ENCODE assay signal across 16 mouse cellular contexts in the genomic region with DNA sequence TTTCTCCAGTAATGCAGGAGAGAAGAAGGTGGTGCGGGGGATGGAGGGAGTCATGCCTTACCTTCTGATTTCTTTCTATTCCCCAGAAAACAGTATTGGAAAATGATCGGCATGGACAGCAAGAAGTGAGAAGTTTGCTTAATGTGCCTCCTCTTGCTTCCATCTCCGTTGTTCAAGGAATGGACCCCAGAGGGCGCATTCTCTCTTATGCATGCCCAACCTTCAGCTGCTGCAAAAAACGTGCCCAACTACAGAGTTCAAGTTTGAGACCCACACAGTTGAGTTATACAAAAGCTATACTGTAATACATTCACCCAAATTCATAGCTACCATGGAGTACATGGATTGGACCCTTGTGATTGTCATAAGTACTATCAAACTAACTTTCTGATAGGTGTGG. TPM values are rescaled to one million over a fixed set of nuclear protein-coding genes. Genes with fewer than 3 reads are reported as not detected.
DNase-seq lines count a peak whose midpoint lies in the region; ATAC-seq lines count a peak whose summit lies in the region.
"Had no signal": no experiment of that assay in that cellular context is flagged by ENCODE, and none has a peak within 500 bp of the region (broad histone marks: within the 10 kb centered on the region; RNA-seq: fewer than 3 reads in every experiment).

No protein-coding gene starts in this region.

- WGBS in kidney, embryonic 15.5 days, result 80% methylated on average over 5 of the region's 5 CpGs

- no peaks in the 10 kb centered on the region for H3K27me3 ChIP-seq in kidney, embryonic 15.5 days
- H3K27me3 ChIP-seq: embryonic facial prominence, embryonic 13.5 days; heart, embryonic 13.5 days had no signal

- peak; percentile 37 for DNase-seq in kidney, postnatal 10 days
- peak; percentile 10 for DNase-seq in thymus, postnatal 25 days
- no peak for DNase-seq in thymus, adult 18-20 months
- peak; percentile 22 for DNase-seq in yolk sac, embryonic 10.5 days (ENCODE audit: low spot score)
- DNase-seq in frontal cortex, postnatal 36 days (ENCODE audit: low spot score in 2 of 2), result no peak
- DNase-seq in cerebellum, postnatal 25 days, result no peak
- DNase-seq: cerebellum, adult 11 months; kidney, adult 11 months had no signal

- no peak overlapping the region for H3K4me3 ChIP-seq in kidney, embryonic 15.5 days (replicated peaks)
- H3K4me3 ChIP-seq: embryonic facial prominence, embryonic 13.5 days; heart, embryonic 13.5 days had no signal

- no peak overlapping the region for H3K27ac ChIP-seq in kidney, embryonic 15.5 days
- H3K27ac ChIP-seq: embryonic facial prominence, embryonic 13.5 days; heart, embryonic 13.5 days; macrophage had no signal

- no peak overlapping the region for H3K4me2 ChIP-seq in kidney, embryonic 15.5 days
- H3K4me2 ChIP-seq: embryonic facial prominence, embryonic 13.5 days; heart, embryonic 13.5 days had no signal

- no peaks in the 10 kb centered on the region for H3K9me3 ChIP-seq in kidney, embryonic 15.5 days (replicated peaks)
- H3K9me3 ChIP-seq: embryonic facial prominence, embryonic 13.5 days; heart, embryonic 13.5 days had no signal

- no peak overlapping the region for H3K9ac ChIP-seq in kidney, embryonic 15.5 days
- H3K9ac ChIP-seq: embryonic facial prominence, embryonic 13.5 days; heart, embryonic 13.5 days had no signal

- no peak for ATAC-seq in kidney, embryonic 15.5 days (replicated peaks; ENCODE audit: low FRiP score)
- ATAC-seq in common myeloid progenitor, adult 5-6 weeks (replicated peaks; ENCODE audit: low read depth, poor library complexity, severe bottlenecking), result 0 out of 2 replicates have a peak, but pooled peaks have one; percentile 42

- H3K4me1 ChIP-seq in kidney, embryonic 15.5 days, result no peaks in the 10 kb centered on the region
- H3K4me1 ChIP-seq: embryonic facial prominence, embryonic 13.5 days; heart, embryonic 13.5 days had no signal

- no peaks in the 10 kb centered on the region for H3K36me3 ChIP-seq in kidney, embryonic 15.5 days
- H3K36me3 ChIP-seq: embryonic facial prominence, embryonic 13.5 days; heart, embryonic 13.5 days had no signal

RNA-seq across cellular contexts. Expression of a gene that starts 16.5 kb away (rescaled TPM):
- polyA plus RNA-seq in kidney, embryonic 15.5 days (2015; fragmentation: Nextera tagmentation; extraction: Ambion mirVana), result not detected in 2 replicates
- not detected in 2 replicates for total RNA-seq in common myeloid progenitor, adult 5-6 weeks (2017)
- polyA plus RNA-seq: embryonic facial prominence, embryonic 13.5 days; macrophage had no signal

RNA-seq across cellular contexts. Expression of a gene that starts 20.2 kb away (rescaled TPM):
- 0.16 TPM in 1 of 2 replicates, not detected in the other for polyA plus RNA-seq in kidney, embryonic 15.5 days (2015; fragmentation: Nextera tagmentation; extraction: Ambion mirVana)
- not detected in 2 replicates for total RNA-seq in common myeloid progenitor, adult 5-6 weeks (2017)
- total RNA-seq: left cerebral cortex, adult 18-20 months had no signal
- polyA plus RNA-seq: embryonic facial prominence, embryonic 13.5 days; frontal cortex, adult 2 months; heart, embryonic 13.5 days; macrophage; neural tube, embryonic 11.5 days had no signal

RNA-seq across cellular contexts. Expression of a gene that starts 38.9 kb away (rescaled TPM):
- 96.8 and 103 TPM in 2 replicates for polyA plus RNA-seq in kidney, embryonic 15.5 days (2015; fragmentation: Nextera tagmentation; extraction: Ambion mirVana)
- total RNA-seq in common myeloid progenitor, adult 5-6 weeks (2017), result 26.4 and 32.5 TPM in 2 replicates

RNA-seq across cellular contexts. Expression of a gene that starts 52.4 kb away (rescaled TPM):
- polyA plus RNA-seq in kidney, embryonic 15.5 days (2015; fragmentation: Nextera tagmentation; extraction: Ambion mirVana), result 0.46 and 0.88 TPM in 2 replicates
- not detected in 2 replicates for total RNA-seq in common myeloid progenitor, adult 5-6 weeks (2017)
- total RNA-seq: left cerebral cortex, adult 18-20 months had no signal
- polyA plus RNA-seq: embryonic facial prominence, embryonic 13.5 days; macrophage; neural tube, embryonic 11.5 days had no signal

Comparison
In these comparisons a context has a peak if more than half of its experiments do, and no peak if none do; other contexts are left out.
1. DNase-seq: peak in kidney, postnatal 10 days (single experiment), thymus, postnatal 25 days (single experiment) and yolk sac, embryonic 10.5 days (single experiment); none in thymus, adult 18-20 months (0 of 2), frontal cortex, postnatal 36 days (0 of 2) and cerebellum, postnatal 25 days (0 of 2).